Mouse (Mus musculus) lung, postnatal 0 days (tissue): ENCODE data around the gene Myl12a. TPM values are rescaled to one million over a fixed set of nuclear protein-coding genes. Genes with fewer than 3 reads are reported as not detected.

ENCODE experiments used
- ATAC-seq: fragments of 200-750 bp; cut with Nextera tagmentation; 2 replicates; pipeline ENCODE4 v1.8.0; 2017; ENCODE audit warnings: moderate library complexity
- DNase-seq: peaks from one replicate; pipeline ENCODE4 v3.0.0-alpha.2; 2016; ENCODE audit warnings: low spot score
- H3K27ac ChIP-seq: fragments of 300-500 bp; sonication (generic); 2 replicates; pipeline ENCODE4 v1.5.1; 2014; ENCODE audit warnings: antibody characterized with exemption, mild to moderate bottlenecking, low read length, mixed read lengths
- H3K27me3 ChIP-seq: fragments of 300-500 bp; sonication (generic); replicated peaks from 2 replicates; pipeline ENCODE4 v1.6.1; 2014; ENCODE audit warnings: low read length, mixed read lengths; ENCODE audit not compliant: insufficient read depth
- H3K36me3 ChIP-seq: fragments of 300-500 bp; sonication (generic); 2 replicates; pipeline ENCODE4 v1.6.1; 2014; ENCODE audit warnings: low read length, mixed read lengths; ENCODE audit not compliant: insufficient read depth
- H3K4me1 ChIP-seq: fragments of 300-500 bp; sonication (generic); 2 replicates; pipeline ENCODE4 v1.6.1; 2014; ENCODE audit warnings: antibody characterized with exemption, low read depth, low read length, mixed read lengths; ENCODE audit not compliant: insufficient read depth
- H3K4me2 ChIP-seq: fragments of 300-500 bp; sonication (generic); replicated peaks from 2 replicates; pipeline ENCODE4 v1.6.1; 2014; ENCODE audit warnings: low read depth, mild to moderate bottlenecking, low read length, moderate library complexity, mixed read lengths
- H3K4me3 ChIP-seq: fragments of 300-500 bp; sonication (generic); 2 replicates; pipeline ENCODE4 v1.5.1; 2014; ENCODE audit warnings: low read depth, low read length
- H3K9ac ChIP-seq: fragments of 300-500 bp; sonication (generic); replicated peaks from 2 replicates; pipeline ENCODE4 v1.6.1; 2014; ENCODE audit warnings: low read depth, mild to moderate bottlenecking
- H3K9me3 ChIP-seq: fragments of 300-500 bp; sonication (generic); 2 replicates; pipeline ENCODE4 v1.6.1; 2016; ENCODE audit warnings: low read length, mixed read lengths
- CTCF ChIP-seq: IDR thresholded peaks from 2 replicates; pipeline ENCODE4 v1.5.1; 2016; ENCODE audit warnings: antibody characterized with exemption, mild to moderate bottlenecking
- EP300 ChIP-seq: IDR thresholded peaks from 2 replicates; pipeline ENCODE4 v1.6.1; 2016; ENCODE audit warnings: antibody characterized with exemption, mild to moderate bottlenecking, control low read depth
- WGBS: fragments of 180-500 bp; shearing (Covaris S2); extraction: QIAGEN DNeasy Blood & Tissue Kit; methylation state at CpG from one replicate; pipeline ENCODE4 v1.1.7; 2014; 5-methylcytosine and 5-hydroxymethylcytosine counted together
- polyA plus RNA-seq: library from polyadenylated mRNA; unstranded; fragments of >200 nt; fragmentation: Nextera tagmentation; extraction: Ambion mirVana; gene quantifications from 2 replicates; pipeline ENCODE4 v1.2.1, GENCODE M21; 2015

Gene Myl12a
- polyA plus RNA-seq, 1 experiment from 2014 or later, result 1,283 TPM

DNA sequence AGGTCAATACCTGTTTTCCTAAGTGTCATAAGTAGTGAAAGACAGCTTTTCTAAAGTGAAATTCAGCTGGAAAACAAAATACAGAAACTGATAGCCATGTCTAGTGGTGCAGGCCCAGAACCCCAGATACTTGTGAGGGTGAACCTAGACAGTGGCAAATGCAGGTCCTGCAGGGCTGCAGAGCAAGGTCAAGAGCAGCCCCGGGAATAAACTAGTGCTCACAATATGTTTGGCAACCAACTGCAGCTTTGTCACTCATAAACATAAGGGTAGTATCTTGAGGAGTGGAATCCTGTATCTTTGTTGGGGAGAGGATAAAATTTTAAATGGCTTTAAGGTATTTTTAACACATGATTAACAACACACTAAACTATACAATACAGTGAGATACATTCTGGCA, 7.1 kb upstream of the Myl12a start:
- DNase-seq (no peak), ATAC-seq (no peak)
- TF ChIP-seq CTCF (no peak), EP300 (no peak)
- H3K4me2 ChIP-seq, result no peak overlapping the region
- no peaks in the 10 kb centered on the region for H3K27me3 ChIP-seq
- no peak overlapping the region for H3K4me3 ChIP-seq
- 62% methylated on average over 1 of the region's 1 CpGs for whole genome bisulfite sequencing
- no peaks in the 10 kb centered on the region for H3K9me3 ChIP-seq
- no peaks in the 10 kb centered on the region for H3K36me3 ChIP-seq
- no peak overlapping the region for H3K9ac ChIP-seq
- H3K27ac ChIP-seq, result no peak overlapping the region
- H3K4me1 ChIP-seq, result no peaks in the 10 kb centered on the region

GRCm38 (mm10) chr17:71008676-71009075, 6.0 kb upstream of the Myl12a start:
- no peaks in the 10 kb centered on the region; the same call in 1 of the 2 replicates for H3K4me1 ChIP-seq
- H3K4me3 ChIP-seq, result no peak overlapping the region
- no peaks in the 10 kb centered on the region for H3K36me3 ChIP-seq
- H3K9ac ChIP-seq, result no peak overlapping the region
- no peak overlapping the region for H3K4me2 ChIP-seq
- 80% methylated on average over 3 of the region's 3 CpGs for WGBS
- H3K27me3 ChIP-seq, result no peaks in the 10 kb centered on the region
- H3K9me3 ChIP-seq, result no peaks in the 10 kb centered on the region
- ATAC-seq (no peak), DNase-seq (no peak)
- no peak overlapping the region for H3K27ac ChIP-seq
- TF ChIP-seq CTCF (no peak), EP300 (no peak)

GRCm38 (mm10) chr17:71006976-71007375, 4.3 kb upstream of the Myl12a start:
- H3K9ac ChIP-seq, result no peak overlapping the region
- no peaks in the 10 kb centered on the region for H3K9me3 ChIP-seq
- no peaks in the 10 kb centered on the region for H3K27me3 ChIP-seq
- H3K4me3 ChIP-seq, result no peak overlapping the region
- peaks cover 4% of the 10 kb centered on the region; the same call in 1 of the 2 replicates for H3K4me1 ChIP-seq
- WGBS, result 71% methylated on average over 5 of the region's 5 CpGs
- DNase-seq, result no peak
- TF ChIP-seq CTCF (no peak), EP300 (no peak)
- H3K27ac ChIP-seq, result no peak overlapping the region
- H3K4me2 ChIP-seq, result no peak overlapping the region
- H3K36me3 ChIP-seq, result no peaks in the 10 kb centered on the region
- no peak for ATAC-seq

- no peaks in the 10 kb centered on the region for H3K9me3 ChIP-seq
- WGBS, result 80% methylated on average over 10 of the region's 10 CpGs
These were observed 1.7 kb upstream of the Myl12a start for GRCm38 (mm10) chr17:71004186-71004960.

DNA sequence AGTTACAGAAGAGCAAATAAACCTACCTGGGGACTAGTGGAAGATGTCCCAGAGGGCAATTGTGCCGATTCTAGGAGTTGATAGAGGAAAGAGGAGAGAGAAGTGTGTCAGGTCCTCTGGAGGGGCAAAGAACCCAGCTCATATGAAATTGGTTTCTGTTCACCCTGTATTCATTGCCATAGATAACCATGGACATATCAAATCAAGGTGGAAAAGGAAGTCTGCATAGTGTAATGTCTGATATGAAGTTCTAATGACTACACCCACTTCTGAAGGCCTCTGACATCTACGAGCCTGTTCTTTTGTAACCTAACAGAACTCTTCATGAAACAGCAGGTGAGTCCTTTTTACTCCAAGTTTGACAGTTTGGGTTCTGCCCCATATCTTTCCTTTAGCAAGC, 1.0 kb upstream of the Myl12a start:
- Histone ChIP-seq H3K27ac (peak overlapping the region; percentile 100; the same call in 1 of the 2 replicates), H3K4me3 (no peak overlapping the region), H3K9ac (no peak overlapping the region), H3K36me3 (no peaks in the 10 kb centered on the region), H3K27me3 (no peaks in the 10 kb centered on the region), H3K4me2 (no peak overlapping the region), H3K4me1 (peaks cover 4% of the 10 kb centered on the region; the same call in 1 of the 2 replicates), H3K9me3 (no peaks in the 10 kb centered on the region)
- ATAC-seq (no peak), DNase-seq (no peak)
- TF ChIP-seq EP300 (no peak), CTCF (no peak)
- WGBS, result 65% methylated on average over 2 of the region's 2 CpGs

More at GRCm38 (mm10) chr17:71004186-71004960, 1.7 kb upstream of the Myl12a start:
- ATAC-seq (peak; percentile 6; the same call in 1 of the 2 replicates), DNase-seq (peak; percentile 91)
- Histone ChIP-seq H3K27ac (no peak overlapping the region), H3K36me3 (no peaks in the 10 kb centered on the region), H3K9ac (no peak overlapping the region), H3K4me3 (no peak overlapping the region), H3K4me1 (peaks cover 4% of the 10 kb centered on the region; the same call in 1 of the 2 replicates), H3K4me2 (no peak overlapping the region), H3K27me3 (no peaks in the 10 kb centered on the region)
- TF ChIP-seq EP300 (0 out of 2 replicates have a peak, but pooled peaks have one; percentile 29), CTCF (peak; percentile 51)

GRCm38 (mm10) chr17:71003112-71003511, 434 bp upstream of the Myl12a start:
- Histone ChIP-seq H3K27me3 (no peaks in the 10 kb centered on the region), H3K9ac (0 out of 2 replicates have a peak overlapping the region, but pooled peaks have one; percentile 10), H3K9me3 (no peaks in the 10 kb centered on the region), H3K4me1 (peaks cover 4% of the 10 kb centered on the region; the same call in 1 of the 2 replicates), H3K27ac (peak overlapping the region; percentile 100), H3K4me3 (no peak overlapping the region), H3K4me2 (peak overlapping the region; percentile 47), H3K36me3 (no peaks in the 10 kb centered on the region)
- 40% methylated on average over 4 of the region's 4 CpGs for WGBS
- DNase-seq (no peak), ATAC-seq (no peak)
- no peak for TF ChIP-seq EP300
